Mouse (Mus musculus) myocyte (in vitro differentiated cells): Measurements from ENCODE around the gene Sh3tc1.

Source experiments
- CEBPB ChIP-seq: IDR thresholded peaks from 2 replicates; pipeline ENCODE4 v1.6.1; 2011; ENCODE audit warnings: mild to moderate bottlenecking, moderate library complexity; ENCODE audit not compliant: poor library complexity, insufficient read depth, severe bottlenecking
- E2F4 ChIP-seq: IDR thresholded peaks from one replicate; pipeline ENCODE4 v1.6.1; 2011; ENCODE audit warnings: mild to moderate bottlenecking, control low read depth, moderate library complexity; ENCODE audit not compliant: insufficient read depth
- MAX ChIP-seq: IDR thresholded peaks from one replicate; pipeline ENCODE4 v1.6.1; 2011; ENCODE audit warnings: low read depth, mild to moderate bottlenecking, control low read depth
- MYOD1 ChIP-seq, 3 experiments: IDR thresholded peaks; one replicate each; pipeline ENCODE4 v1.6.1; 2011; ENCODE audit warnings: control low read depth in 2 of 3, low read depth in 2 of 3, mild to moderate bottlenecking in 2 of 3, moderate library complexity in 1 of 3; ENCODE audit not compliant: insufficient read length in 2 of 3, control insufficient read depth in 1 of 3
- MYOG ChIP-seq, 3 experiments: IDR thresholded peaks; one replicate each; pipeline ENCODE4 v1.6.1; 2011; ENCODE audit warnings: control low read depth in 2 of 3, low read depth in 2 of 3, mild to moderate bottlenecking in 2 of 3; ENCODE audit not compliant: insufficient read length in 2 of 3, control insufficient read depth in 1 of 3, insufficient read depth in 1 of 3
- POLR2A ChIP-seq: IDR thresholded peaks from one replicate; pipeline ENCODE4 v1.6.1; 2011; ENCODE audit warnings: low read depth, mild to moderate bottlenecking, control low read depth, moderate library complexity; ENCODE audit not compliant: insufficient read length
- POLR2AphosphoS2 ChIP-seq: IDR thresholded peaks from one replicate; pipeline ENCODE4 v1.6.1; 2011; ENCODE audit warnings: low read depth, control low read depth; ENCODE audit not compliant: insufficient read length
- SRF ChIP-seq: IDR thresholded peaks from one replicate; pipeline ENCODE4 v1.6.1; 2011; ENCODE audit warnings: low read depth; ENCODE audit not compliant: control insufficient read depth, insufficient read length
- TCF12 ChIP-seq: IDR thresholded peaks from one replicate; pipeline ENCODE4 v1.6.1; 2011; ENCODE audit warnings: mild to moderate bottlenecking, control low read depth; ENCODE audit not compliant: poor library complexity, insufficient read depth, severe bottlenecking
- USF1 ChIP-seq: IDR thresholded peaks from one replicate; pipeline ENCODE4 v1.6.1; 2011; ENCODE audit warnings: low read depth, mild to moderate bottlenecking, control low read depth, moderate library complexity

- TF ChIP-seq MYOG (IDR thresholded peaks at IDR 0.05; ENCODE audit: control insufficient read depth in 1 of 3, insufficient read depth in 1 of 3, insufficient read length in 2 of 3, low read depth in 2 of 3): no peak
- no peak for TF ChIP-seq POLR2A
- TF ChIP-seq MAX: no peak
- no peak for TF ChIP-seq CEBPB
- no peak for TF ChIP-seq SRF
- no peak for TF ChIP-seq POLR2AphosphoS2
- TF ChIP-seq E2F4: no peak
- no peak for TF ChIP-seq MYOD1 (IDR thresholded peaks at IDR 0.05; ENCODE audit: control insufficient read depth in 1 of 3, insufficient read length in 2 of 3, low read depth in 2 of 3)
- no peak for TF ChIP-seq USF1
- TF ChIP-seq TCF12: no peak
Measured at GRCm38 (mm10) chr5:35756997-35757638, 17.3 kb upstream of the Sh3tc1 start.
